Mouse (Mus musculus) brain, adult 2 months (tissue): ENCODE data around the gene Fdxr.

ENCODE experiments used
- DNase-seq: peaks from one replicate; pipeline ENCODE4 v3.0.0; 2011; ENCODE audit warnings: low read depth, low spot score

Fdxr gene

DNA sequence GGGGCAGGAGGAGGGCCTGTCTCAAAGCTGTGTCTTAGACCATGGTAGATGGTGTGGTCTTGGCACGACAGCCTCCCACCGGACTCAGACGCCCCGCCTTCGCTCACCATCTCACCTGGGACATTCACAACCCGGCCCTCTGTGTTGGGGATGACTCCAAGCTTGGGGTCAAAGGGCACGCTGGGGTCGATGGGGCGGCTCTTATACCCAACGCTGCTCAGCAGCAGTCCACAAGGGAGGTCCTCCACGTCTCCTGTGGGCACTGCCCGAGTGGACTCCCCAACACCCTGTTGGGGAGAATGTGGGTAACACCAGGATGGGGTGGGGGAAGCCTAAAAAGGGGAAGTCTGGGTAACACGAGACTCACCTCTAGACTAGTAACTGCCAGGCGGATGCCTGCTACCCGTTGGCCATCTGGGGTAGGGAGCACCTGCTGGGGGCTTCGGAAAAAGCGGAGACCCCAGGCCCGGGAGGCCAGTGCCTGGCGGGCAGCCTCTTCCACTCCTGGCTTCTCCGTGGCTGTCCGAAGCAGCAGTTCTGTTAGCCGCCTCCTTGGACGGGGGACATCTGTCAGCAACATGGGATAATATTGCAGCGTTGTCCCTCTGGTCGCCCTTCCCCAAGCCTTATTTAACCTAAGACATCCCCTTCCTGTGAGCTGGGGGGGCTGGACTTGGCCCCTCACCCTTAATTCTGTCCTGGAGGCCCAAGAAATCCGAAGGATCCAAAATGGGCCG, 7.4 kb downstream of the Fdxr start:
- no peak for DNase-seq

- DNase-seq: peak; percentile 38
Measured at GRCm38 (mm10) chr11:115267958-115268357, 8.9 kb downstream of the Fdxr start.

DNA sequence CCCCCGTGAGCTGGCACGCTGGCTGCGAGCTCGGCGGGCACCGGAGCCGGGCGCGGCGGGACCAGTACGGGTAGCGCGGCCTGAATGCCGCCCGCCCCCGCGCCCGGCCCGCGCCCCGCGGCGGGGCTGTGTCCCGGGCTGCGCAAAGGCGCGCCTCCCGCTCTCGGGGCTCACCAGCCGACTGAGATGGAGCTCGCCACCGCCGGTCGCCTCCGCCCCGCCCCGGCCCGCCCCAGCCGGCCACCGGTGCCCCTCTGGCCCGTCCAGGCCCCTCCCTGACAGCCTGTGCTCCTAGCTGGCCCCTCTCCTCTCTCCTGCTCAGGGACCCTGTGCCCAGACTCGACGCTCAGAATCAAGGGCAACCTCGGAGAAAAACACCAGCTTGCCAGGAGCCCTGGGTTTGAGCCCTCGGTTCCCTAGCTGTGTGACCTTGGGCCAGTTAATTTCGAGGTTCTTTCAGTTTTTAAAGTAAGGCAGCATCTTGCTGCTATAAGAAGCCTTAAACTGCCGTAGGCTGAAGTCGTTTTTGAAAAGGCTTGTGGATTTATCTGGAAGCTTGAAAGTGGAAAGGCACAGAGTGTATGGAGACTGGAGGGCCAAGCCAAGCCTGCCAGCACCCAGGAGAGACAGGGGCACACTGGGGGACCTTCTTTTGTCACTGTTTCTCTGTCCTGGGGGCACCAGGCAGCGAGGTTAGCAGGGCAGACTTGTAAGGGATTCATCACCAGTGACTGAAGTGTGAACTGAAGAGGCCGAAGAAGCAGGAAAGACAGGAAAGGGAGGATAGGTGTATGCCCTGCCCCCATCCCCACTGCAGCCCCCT, 9.6 kb downstream of the Fdxr start, which contains the start of gene Grin2c:
Gene Grin2c, minus strand, starts transcription at position 183 of the 823 bp plus-strand sequence.
- DNase-seq: peak; percentile 62

- DNase-seq: peak; percentile 63
Measured at GRCm38 (mm10) chr11:115266400-115266778, 10.5 kb downstream of the Fdxr start.

- DNase-seq: peak; percentile 84
Measured at GRCm38 (mm10) chr11:115265771-115266399, 11.0 kb downstream of the Fdxr start.

GRCm38 (mm10) chr11:115264862-115265668, 11.8 kb downstream of the Fdxr start:
- peak; percentile 34 for DNase-seq

DNA sequence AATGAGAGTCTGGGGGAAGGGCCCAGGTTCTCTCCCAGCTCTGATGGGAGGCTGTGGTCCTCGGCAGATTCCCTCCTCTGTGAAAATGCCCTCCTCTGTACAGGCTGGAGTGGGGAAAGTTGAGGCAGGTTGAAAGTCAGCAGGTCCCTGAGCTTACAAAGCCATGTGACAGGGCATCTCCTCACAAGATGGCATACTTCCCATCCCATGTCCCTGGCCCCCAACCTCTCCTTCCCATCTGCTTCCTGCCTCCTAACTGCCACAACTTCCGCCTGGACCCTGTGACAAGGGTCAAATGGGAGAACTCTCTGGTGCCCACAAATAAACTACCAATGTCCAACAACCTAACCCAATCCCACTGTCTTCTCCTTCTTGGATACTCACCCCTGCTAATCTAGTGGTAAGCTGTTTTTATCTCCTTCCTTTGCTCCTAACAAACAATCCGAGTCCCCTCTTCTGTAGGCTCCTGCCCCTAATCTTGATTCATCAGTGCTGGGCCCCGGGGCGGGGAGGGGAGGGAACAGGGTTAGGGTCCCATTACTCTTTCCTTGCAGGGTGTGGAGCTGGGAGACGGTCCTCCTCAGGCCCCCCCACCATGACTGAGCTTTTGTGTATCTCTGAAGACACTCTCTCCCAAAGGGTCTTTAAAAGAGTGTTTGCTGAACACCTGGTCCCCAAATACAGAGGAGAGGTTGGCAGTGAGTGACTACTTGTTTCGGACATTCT, 12.6 kb downstream of the Fdxr start:
- peak; percentile 90 for DNase-seq

DNA sequence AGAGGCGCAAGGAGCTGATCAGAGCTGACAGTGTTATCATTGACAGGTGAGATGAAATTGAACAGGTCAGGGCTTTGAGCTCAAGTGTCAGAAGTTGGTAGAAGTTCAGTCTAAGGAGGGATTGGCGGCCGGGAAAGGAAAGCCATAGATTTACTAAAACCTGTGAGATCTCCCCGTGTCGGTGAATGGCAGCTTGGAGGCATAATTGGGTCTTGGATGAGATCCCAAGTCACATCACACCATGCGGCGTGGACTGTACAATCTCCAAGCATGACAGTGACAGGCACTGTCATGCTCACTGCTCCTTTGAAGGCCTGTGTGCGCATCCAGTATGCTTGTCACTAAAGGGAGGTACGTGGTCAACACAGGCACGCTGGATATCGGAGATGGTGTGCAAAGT, 13.9 kb downstream of the Fdxr start:
- DNase-seq: peak; percentile 85

- DNase-seq: no peak
Measured at GRCm38 (mm10) chr11:115259134-115259533, 17.7 kb downstream of the Fdxr start.

DNA sequence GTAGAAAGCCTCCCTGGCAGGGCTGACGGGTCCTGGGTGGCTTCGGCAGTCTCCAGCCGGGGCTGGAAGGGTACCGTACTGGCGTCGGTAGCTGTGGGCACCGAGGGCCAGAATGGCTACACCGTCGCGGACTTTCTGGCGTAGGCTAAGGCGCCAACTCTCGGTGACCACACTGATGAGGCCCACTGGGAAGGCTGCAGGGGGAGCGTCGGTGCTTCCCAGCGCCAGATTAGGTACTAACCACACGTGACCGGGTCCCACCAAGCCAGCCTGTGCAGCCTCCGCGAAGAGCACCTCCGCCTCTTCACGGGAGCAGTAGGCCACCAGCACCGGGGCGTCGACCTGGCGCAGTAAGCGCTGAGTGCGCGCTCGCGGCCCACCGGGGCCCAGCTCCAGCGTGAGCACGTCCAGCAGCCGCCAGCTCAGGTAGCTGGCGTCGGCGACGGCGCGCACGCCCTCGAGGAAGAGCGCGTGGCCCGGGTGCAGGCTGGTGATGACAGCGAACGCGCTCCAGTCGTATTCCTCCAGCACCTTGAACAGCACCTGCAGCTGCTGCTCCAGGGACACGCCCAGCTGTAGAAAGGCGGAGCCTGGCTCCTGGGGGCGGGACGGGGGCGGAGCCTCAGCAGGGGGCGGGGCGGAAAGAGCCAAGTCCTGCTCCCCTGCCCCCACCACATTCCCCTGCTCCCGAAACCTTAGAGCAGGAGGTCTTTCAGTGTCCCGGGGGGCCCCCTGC, 18.9 kb downstream of the Fdxr start:
- no peak for DNase-seq

DNA sequence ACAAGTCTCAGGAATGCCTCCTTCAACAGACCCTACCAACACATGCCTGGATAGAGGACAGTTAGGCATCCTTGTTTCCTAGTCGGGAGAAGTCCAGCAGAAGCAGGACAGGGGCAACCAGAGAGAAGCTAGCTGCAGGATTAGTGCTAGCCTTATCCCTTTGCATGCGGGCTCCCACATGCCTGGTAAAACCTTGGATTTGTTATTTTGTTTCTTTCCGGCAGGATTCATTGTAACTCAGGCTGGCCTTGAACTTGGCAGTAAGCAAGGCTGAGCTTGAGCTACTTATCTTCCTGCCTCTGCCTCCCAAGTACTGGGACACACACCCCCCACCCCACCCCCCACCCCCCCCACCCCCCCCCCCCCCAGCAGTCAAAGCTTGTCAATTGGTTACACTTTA, 25.6 kb downstream of the Fdxr start:
- DNase-seq: no peak

DNA sequence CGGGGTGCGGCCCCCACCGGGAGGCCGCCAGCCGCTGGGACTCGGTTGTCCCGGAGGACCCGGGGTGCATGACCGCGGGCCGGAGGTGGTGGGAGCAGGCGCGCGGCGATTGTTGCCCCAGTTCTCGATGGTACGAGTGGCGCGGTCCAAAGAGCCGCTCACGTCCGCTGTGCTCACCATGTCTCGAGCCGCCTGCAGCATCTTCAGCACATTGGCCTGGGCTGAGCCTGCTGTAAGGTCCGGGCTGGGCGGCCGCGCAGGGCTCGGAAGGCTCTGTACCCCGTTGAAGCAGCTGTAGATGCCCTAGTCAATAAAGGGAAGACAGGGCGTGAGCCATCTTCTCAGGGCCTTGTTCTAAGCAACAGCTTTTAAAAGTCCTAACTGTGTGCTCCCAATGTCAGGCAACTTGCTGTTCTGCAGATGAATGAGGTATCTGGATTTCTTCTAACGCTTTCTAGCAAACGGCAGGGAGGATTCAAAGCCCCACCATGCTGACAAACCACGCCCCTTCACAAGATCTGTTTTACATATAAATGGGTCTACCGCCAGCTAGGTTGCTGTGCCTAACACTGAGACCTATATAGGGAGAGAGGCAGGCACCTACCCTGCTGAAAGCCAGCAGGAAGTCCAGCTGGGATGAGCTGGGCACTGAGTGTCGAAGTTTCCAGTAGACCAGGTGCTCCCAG, 26.3 kb downstream of the Fdxr start:
- no peak for DNase-seq

DNA sequence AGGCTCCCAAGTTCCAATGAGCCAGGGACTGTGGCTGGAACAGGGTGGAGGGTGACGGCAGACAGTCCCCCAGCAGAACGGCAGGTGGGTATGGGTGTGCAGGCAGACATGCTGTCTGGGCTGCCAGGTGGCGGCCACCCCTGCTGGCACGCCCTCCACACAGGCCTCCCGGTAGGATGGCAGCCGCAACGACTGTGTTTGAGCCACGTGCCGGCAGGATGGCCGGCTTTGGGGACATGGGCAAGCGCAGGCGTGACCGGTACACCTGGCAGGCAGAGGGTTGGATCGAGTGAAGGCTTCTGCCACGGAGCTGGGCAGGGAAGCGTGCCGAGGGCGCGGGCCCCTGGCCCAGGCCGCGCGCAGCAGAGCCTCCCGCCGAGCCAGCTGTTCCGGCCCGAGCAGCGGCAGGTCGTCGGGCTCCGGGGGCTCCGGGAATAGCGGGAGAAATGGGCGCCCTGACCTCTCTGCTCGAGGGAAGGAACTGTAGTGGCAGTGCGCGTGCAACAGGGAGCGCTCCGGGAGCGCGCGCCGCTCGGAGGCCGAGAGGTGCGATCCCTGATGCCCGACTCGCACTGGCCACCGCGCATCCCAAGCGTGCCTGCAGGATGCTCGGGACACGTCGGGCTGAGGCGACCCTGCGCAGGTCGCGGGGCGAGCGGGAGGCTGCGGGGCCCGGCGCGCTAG, 27.0 kb downstream of the Fdxr start:
- peak; percentile 46 for DNase-seq

- no peak for DNase-seq
Measured at GRCm38 (mm10) chr11:115247945-115248344, 28.9 kb downstream of the Fdxr start.

DNA sequence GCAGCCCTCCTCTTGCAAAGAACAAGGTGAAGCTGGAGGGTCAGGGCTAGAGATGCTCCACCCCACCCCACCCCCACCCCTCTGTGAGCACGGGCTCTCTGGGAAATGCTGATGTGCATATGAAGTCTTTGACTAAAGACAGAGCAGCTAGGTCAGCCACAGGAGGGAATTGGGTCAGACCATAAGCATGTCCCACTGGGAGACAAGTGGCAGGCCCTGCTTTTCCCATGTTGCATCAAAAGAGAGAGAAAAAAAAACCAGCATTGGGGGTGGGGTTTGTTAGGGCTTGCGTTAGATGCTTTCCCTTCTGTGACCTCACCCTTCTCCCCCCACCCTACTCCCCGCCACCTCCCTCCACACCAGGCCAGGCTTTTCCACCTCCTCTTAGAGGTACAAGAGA, 29.6 kb downstream of the Fdxr start:
- peak; percentile 24 for DNase-seq

- peak; percentile 57 for DNase-seq
Measured at GRCm38 (mm10) chr11:115246386-115246785, 30.5 kb downstream of the Fdxr start.

GRCm38 (mm10) chr11:115244840-115245239, 32.0 kb downstream of the Fdxr start:
- no peak for DNase-seq

GRCm38 (mm10) chr11:115243783-115244182, 33.1 kb downstream of the Fdxr start:
- no peak for DNase-seq

DNA sequence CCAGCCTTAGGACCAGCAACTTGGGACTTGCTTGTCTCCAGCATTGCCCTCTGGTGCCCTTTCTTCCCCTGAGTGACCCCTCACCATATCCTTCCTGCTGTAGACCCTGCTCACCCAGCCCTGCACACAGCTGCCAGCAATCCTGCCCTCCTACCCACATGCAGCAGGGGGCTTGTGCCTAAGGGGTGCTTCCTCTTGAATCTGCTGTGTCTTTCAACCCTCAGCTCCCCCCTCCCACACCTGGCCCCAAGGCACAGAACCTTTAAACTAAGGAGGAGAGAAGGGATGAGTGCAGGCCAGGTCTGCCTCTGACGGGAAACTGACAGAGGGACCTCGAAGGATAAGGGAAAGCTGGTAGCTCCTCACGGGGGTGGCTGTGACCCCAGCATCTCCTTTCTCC, 34.1 kb downstream of the Fdxr start:
- no peak for DNase-seq
